Mouse (Mus musculus) testis, adult 10 weeks (tissue): ENCODE measurements around the gene Zfp536. TPM values are rescaled to one million over a fixed set of nuclear protein-coding genes. Genes with fewer than 3 reads are reported as not detected.

Experiments
- polyA plus RNA-seq: library from polyadenylated mRNA; stranded (reverse); fragments of 350-450 nt; fragmentation: Illumina TruSeq; extraction: RNeasy Lipid Tissue Mini Kit (QIAGEN cat#74804); gene quantifications from one replicate; pipeline ENCODE4 v1.2.3, GENCODE M21; 2014; ENCODE audit warnings: low read depth, low replicate concordance

Gene Zfp536
- polyA plus RNA-seq = 5.3 TPM

DNA sequence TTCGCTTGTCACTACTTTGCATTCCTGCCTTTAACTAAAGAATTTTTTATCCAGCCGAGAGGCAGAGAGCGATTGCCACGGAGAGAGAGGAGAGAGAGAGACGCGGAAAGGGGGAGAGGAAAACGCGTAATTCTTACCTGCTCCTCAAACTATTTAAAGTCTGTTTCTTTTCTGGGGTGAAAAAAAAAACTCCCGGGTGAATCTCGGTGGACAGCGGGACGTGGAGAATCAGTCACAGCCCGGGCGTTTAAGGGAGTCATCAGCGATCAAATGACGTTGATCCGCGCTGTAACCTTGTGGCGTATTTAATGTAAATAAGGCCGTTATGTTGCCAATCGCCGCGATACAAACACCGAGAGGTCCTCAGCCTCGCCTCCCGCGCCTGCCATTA, at the start of gene Zfp536:
Gene Zfp536 (minus strand): TSS at position 330 of the 391 bp plus-strand sequence.

Other genes with a start within 250 kb of the Zfp536 start
- gene Uri1, start 249.9 kb upstream of the Zfp536 start, polyA plus RNA-seq = 240 TPM